Mouse (Mus musculus) heart, embryonic 15.5 days (tissue): ENCODE data around the gene Zfp932. TPM values are rescaled to one million over a fixed set of nuclear protein-coding genes. Genes with fewer than 3 reads are reported as not detected.
"Not testable (repeated sequence)": the region's sequence is repeated elsewhere in the genome, so short reads cannot be mapped to it uniquely, and the experiment has no call there.

Experiments
- ATAC-seq: fragments of 200-750 bp; cut with Nextera tagmentation; replicated peaks from 2 replicates; pipeline ENCODE4 v1.8.0; 2017; ENCODE audit warnings: low read depth, moderate TSS enrichment; ENCODE audit not compliant: insufficient number of reproducible peaks, insufficient read depth, low FRiP score
- H3K27ac ChIP-seq: fragments of 300-500 bp; sonication (generic); 2 replicates; pipeline ENCODE4 v1.5.1; 2015; ENCODE audit warnings: mild to moderate bottlenecking, inconsistent platforms
- H3K27me3 ChIP-seq: fragments of 300-500 bp; sonication (generic); 2 replicates; pipeline ENCODE4 v1.6.1; 2015; ENCODE audit warnings: inconsistent platforms
- H3K36me3 ChIP-seq: fragments of 300-500 bp; sonication (generic); 2 replicates; pipeline ENCODE4 v1.6.1; 2015; ENCODE audit warnings: mild to moderate bottlenecking, inconsistent platforms
- H3K4me1 ChIP-seq: fragments of 300-500 bp; sonication (generic); replicated peaks from 2 replicates; pipeline ENCODE4 v1.6.1; 2015; ENCODE audit warnings: inconsistent platforms
- H3K4me2 ChIP-seq: fragments of 300-500 bp; sonication (generic); 2 replicates; pipeline ENCODE4 v1.6.1; 2015; ENCODE audit warnings: inconsistent platforms, mild to moderate bottlenecking, moderate library complexity
- H3K4me3 ChIP-seq: fragments of 300-500 bp; sonication (generic); 2 replicates; pipeline ENCODE4 v1.5.1; 2015; ENCODE audit warnings: mild to moderate bottlenecking, inconsistent platforms
- H3K9ac ChIP-seq: fragments of 300-500 bp; sonication (generic); 2 replicates; pipeline ENCODE4 v1.6.1; 2015; ENCODE audit warnings: mild to moderate bottlenecking, inconsistent platforms
- H3K9me3 ChIP-seq: fragments of 300-500 bp; sonication (generic); replicated peaks from 2 replicates; pipeline ENCODE4 v1.6.1; 2016; ENCODE audit warnings: inconsistent platforms
- WGBS: fragments of 180-500 bp; shearing (Covaris S2); methylation state at CpG from one replicate; pipeline ENCODE4 v1.1.7; 2015; ENCODE audit warnings: mixed read lengths; 5-methylcytosine and 5-hydroxymethylcytosine counted together
- polyA plus RNA-seq: library from polyadenylated mRNA; unstranded; fragments of >200 nt; fragmentation: Nextera tagmentation; extraction: Ambion mirVana; gene quantifications from 2 replicates; pipeline ENCODE4 v1.2.1, GENCODE M21; 2015

Gene Zfp932
- 8.6 and 9.8 TPM in 2 replicates for polyA plus RNA-seq

DNA sequence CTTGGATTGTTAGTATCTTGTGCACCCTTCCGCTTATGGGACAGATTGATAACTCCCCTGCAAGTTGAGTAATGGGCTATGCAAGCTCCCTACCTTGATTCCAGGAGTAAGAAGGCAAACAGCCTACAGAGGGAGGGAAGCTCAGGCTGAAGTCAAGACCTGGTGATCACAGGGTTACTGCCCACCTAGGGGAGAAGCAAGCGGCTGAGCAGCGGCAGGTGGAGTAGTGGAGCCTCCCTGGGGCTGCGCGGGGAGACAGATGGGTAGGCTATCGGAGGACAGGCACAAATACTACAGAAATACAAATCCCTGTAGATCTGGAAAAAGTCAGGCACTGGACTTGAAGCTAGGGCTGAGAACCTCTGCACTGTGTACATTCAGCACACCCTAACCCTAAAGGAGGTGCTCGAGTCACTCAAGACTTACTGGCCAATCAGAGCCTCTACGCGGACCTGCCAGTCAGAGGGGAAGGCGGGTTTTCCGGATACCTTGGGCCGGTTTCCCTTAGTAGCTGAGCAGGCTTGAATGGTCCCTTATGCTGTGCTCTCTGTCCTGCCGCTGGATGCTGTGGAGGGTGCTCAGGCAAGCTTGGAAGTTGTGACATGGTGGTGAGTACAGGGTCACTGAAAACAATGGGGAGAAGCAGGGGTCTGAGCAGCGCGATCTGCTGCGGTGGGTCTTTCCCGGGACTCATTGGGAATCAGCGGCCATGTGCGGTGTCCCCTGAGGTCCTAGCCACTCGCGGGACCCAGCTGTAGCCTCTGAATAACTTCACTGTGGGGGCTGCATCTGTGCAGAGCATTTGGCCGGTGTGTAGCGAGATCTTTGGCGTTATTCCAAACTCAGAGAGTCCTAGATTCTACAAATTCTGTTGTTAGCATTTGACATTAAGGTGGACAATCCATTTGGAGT is at the start of gene Zfp932:
Zfp932 (plus strand) TSS at position 496 of the 912 bp plus-strand sequence.
- H3K27me3 ChIP-seq, H3K4me1 ChIP-seq, ATAC-seq, H3K4me3 ChIP-seq, H3K9ac ChIP-seq, H3K9me3 ChIP-seq, H3K36me3 ChIP-seq, H3K27ac ChIP-seq, H3K4me2 ChIP-seq: not testable (repeated sequence)
- no CpG with 5 or more reads among the region's 24 CpGs for WGBS

DNA sequence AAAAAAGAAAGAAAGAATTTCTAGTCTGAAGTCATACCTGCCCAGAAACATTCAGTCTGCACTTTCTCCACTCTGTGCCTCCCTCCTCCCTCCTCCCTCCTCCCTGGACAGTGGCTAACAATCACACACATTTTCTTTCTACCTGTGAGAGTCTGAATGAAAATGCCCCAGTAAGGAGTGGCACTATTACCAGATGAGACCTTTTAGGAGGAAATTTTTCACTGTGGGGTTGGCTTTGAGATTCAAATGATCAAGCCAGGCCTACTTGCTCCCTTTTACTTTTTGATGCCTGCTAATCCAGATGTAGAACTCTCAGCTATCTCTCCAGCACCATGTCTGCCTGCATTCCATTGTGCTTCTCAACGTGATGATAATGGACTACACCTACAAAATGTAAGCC is 46.0 kb upstream of the Zfp932 start:
- Histone ChIP-seq H3K9me3 (no peaks in the 10 kb centered on the region), H3K4me3 (no peak overlapping the region), H3K4me1 (no peaks in the 10 kb centered on the region), H3K27ac (no peak overlapping the region), H3K4me2 (no peak overlapping the region), H3K27me3 (no peaks in the 10 kb centered on the region), H3K9ac (no peak overlapping the region), H3K36me3 (no peaks in the 10 kb centered on the region)
- no CpG with 5 or more reads among the region's 1 CpGs for WGBS
- ATAC-seq: no peak

DNA sequence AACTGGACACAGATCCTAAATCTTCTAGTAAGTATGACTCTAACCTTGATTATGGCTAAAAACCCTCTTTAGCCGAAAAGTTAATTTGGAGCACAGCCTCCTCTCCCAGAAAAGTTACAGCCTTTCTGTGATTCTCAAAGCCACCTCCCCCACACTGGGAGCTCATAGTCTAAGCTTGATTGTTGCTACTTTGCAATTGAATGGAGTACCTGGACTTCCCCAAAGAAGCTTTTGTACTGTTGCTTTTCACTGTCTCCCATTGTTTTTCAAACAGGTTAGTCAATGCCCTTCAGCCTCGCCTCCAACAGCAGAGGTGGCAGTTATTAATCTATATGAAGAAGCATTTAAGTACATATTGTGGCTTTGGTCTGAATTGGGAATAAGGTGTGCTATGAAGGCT is 15.6 kb upstream of the Zfp932 start:
- not testable (repeated sequence) for H3K9ac ChIP-seq, H3K4me3 ChIP-seq, H3K4me1 ChIP-seq, H3K27ac ChIP-seq, H3K36me3 ChIP-seq, H3K9me3 ChIP-seq, H3K4me2 ChIP-seq, ATAC-seq, H3K27me3 ChIP-seq
- no CpG with 5 or more reads among the region's 2 CpGs for WGBS

DNA sequence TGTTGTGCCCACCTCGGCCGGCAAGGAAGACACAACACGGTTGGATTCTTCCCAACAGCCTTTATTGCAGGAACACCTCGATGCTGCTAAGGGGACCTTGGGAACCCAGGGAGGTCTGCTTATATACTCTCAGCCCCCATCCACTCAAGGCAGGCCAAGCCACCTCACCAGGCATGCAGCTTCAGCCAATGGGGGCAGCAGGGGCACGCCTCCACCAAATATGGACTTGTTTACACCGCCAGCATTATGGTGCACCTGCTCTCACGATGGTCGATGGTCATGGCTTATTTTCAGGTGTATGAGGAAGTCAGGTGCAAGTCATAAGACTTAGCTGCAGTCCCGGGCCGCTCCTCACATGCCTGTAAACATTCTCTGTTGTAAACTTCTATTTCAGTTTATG is 860 bp upstream of the Zfp932 start:
- H3K27ac ChIP-seq, H3K36me3 ChIP-seq, H3K4me3 ChIP-seq, ATAC-seq, H3K27me3 ChIP-seq, H3K4me2 ChIP-seq, H3K9me3 ChIP-seq, H3K4me1 ChIP-seq, H3K9ac ChIP-seq: not testable (repeated sequence)
- WGBS: no CpG with 5 or more reads among the region's 10 CpGs

DNA sequence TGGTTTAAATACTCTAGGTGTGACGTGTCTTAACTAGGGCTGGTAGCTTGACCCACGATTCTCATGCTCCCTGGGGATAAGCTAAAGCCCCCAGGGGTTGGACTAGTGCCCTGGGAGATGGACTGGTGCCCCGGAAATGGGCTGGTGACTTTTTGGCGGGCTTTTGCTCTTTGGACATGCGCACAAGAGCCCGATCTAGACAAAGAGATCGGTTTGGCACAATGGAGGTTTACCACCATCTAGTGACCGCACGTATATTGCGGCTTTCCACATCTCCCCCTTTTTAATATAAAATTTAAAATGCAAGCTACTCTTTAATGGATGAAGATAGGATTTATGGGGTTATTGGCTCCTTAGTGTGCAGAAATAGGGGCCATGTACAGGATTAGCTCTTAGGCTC is 19.5 kb downstream of the Zfp932 start:
- not testable (repeated sequence) for H3K9ac ChIP-seq, H3K27me3 ChIP-seq, H3K9me3 ChIP-seq, H3K36me3 ChIP-seq, H3K27ac ChIP-seq, ATAC-seq, H3K4me3 ChIP-seq, H3K4me2 ChIP-seq, H3K4me1 ChIP-seq
- 78% methylated on average over 10 of the region's 10 CpGs for WGBS

DNA sequence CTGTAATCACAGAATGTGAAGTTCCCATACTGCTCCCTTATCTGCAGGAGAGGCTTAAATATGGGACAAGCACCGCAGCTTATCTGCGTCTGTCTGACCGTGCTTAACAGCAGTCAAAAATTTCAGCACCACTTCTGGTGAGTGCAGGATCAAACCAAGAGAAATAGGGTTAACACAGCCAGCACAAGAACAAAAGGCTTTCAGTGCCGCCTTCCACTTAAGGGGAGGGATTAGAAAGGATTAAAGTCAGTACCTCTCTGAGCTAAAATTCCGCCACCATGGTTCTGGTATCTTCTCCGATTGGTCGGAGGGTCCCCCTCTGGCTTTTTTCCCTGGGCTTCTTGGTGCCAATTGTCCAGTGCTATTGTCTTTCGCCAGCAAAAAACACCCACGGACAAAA is 27.0 kb downstream of the Zfp932 start:
- ATAC-seq: no peak
- H3K4me1 ChIP-seq: no peaks in the 10 kb centered on the region
- peak overlapping the region; percentile 55 for H3K27ac ChIP-seq
- 0 out of 2 replicates have a peak overlapping the region, but pooled peaks have one; percentile 27 for H3K9ac ChIP-seq
- H3K9me3 ChIP-seq: no peaks in the 10 kb centered on the region
- WGBS: 18% methylated on average over 9 of the region's 9 CpGs
- peak overlapping the region; percentile 56 for H3K4me2 ChIP-seq
- peak overlapping the region; percentile 37 for H3K4me3 ChIP-seq
- no peaks in the 10 kb centered on the region for H3K36me3 ChIP-seq
- H3K27me3 ChIP-seq: no peaks in the 10 kb centered on the region

DNA sequence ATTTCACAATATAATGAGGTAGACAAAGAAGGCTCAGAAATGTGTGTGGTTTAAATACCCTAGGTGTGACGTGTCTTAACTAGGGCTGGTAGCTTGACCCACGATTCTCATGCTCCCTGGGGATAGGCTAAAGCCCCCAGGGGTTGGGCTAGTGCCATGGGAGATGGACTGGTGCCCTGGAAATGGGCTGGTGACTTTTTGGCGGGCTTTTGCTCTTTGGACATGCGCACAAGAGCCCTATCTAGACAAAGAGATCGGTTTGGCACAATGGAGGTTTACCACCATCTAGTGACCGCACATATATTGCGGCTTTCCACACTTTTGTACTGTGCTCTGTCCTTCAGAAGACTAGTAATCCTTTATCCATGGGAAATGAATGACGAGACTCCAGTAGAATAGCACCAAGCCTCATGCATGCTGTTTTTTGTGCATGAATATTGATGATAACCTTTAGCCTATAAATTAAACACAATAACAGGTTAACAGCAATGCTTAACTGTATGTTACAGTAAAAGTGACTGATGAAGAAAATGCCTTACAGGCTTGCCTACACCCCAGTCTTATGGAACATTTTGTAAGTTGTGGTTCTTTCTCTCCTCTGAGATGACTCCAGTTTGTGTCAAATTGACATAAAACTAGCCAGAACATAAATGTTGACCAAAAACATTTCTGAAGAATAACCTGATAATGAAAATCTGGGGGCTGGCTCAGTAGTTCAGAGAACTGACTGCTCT is 27.5 kb downstream of the Zfp932 start:
- H3K4me1 ChIP-seq, H3K27me3 ChIP-seq, H3K9me3 ChIP-seq, H3K36me3 ChIP-seq: not testable (repeated sequence)
- ATAC-seq: 0 out of 2 replicates have a peak, but pooled peaks have one; percentile 43
- 38% methylated on average over 8 of the region's 8 CpGs for WGBS
- Histone ChIP-seq H3K4me3 (peak overlapping the region; percentile 37), H3K4me2 (peak overlapping the region; percentile 56), H3K9ac (0 out of 2 replicates have a peak overlapping the region, but pooled peaks have one; percentile 27), H3K27ac (peak overlapping the region; percentile 55)

DNA sequence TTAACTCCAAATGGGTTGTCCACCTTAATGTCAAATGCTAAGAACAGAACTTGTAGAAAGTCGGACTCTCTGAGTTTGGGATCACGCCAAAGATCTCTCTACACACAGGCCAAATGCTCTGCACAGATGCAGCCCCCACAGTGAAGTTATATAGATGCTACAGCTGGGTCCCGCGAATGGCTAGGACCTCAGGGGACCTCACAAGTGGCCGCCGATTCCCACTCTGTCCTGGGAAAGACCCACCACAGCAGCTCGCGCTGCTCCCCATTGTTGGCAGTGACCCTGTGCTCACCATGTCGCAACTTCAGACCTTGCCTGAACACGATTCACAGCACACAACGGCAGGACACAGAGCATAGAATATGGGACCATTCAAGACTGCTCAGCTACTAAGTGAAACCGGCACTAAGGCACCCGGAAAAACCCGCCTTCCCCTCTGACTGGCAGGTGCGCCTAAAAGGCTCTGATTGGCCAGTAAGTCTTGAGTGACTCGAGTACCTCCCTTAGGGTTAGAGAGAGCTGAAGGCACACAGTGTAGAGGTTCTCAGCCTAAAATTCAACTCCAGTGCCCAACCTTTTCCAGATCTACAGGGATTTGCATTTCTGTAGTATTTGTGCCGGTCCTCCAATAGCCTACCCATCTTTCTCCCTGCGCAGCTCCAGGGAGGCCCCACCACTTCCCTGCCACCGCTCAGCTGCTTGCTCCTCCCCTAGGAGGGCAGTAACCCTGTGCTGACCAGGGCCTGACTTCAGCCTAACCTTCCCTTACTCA is 61.5 kb downstream of the Zfp932 start:
- peak; percentile 94 for ATAC-seq
- no peaks in the 10 kb centered on the region for H3K27me3 ChIP-seq
- peak overlapping the region; percentile 74 for H3K4me3 ChIP-seq
- H3K9me3 ChIP-seq: no peaks in the 10 kb centered on the region
- peak overlapping the region; percentile 71 for H3K9ac ChIP-seq
- no peaks in the 10 kb centered on the region for H3K4me1 ChIP-seq
- H3K27ac ChIP-seq: peak overlapping the region; percentile 60
- peak overlapping the region; percentile 69 for H3K4me2 ChIP-seq
- H3K36me3 ChIP-seq: no peaks in the 10 kb centered on the region
- WGBS: 2% methylated on average over 19 of the region's 19 CpGs

Other genes starting within 250 kb of the Zfp932 start
- gene 4930522L14Rik, start 244.6 kb upstream of the Zfp932 start, polyA plus RNA-seq: 3.8 and 4.2 TPM in 2 replicates
- gene Gm15446, start 73.1 kb upstream of the Zfp932 start, polyA plus RNA-seq: 0.19 and 0.47 TPM in 2 replicates
- 1.00 and 2.9 TPM in 2 replicates for gene Gm17655, start 76.0 kb downstream of the Zfp932 start, polyA plus RNA-seq
- 0.16 and 0.87 TPM in 2 replicates for gene Gm35315, start 97.9 kb downstream of the Zfp932 start, polyA plus RNA-seq
- gene Plcxd1, start 103.4 kb downstream of the Zfp932 start, polyA plus RNA-seq: 0.55 and 1.1 TPM in 2 replicates
- gene Gtpbp6, start 111.7 kb downstream of the Zfp932 start, polyA plus RNA-seq: 18.6 and 25.0 TPM in 2 replicates
- 2.9 and 3.2 TPM in 2 replicates for gene Zfp605, start 113.6 kb downstream of the Zfp932 start, polyA plus RNA-seq
- 25.9 and 30.2 TPM in 2 replicates for gene Chfr, start 139.3 kb downstream of the Zfp932 start, polyA plus RNA-seq
- gene Golga3, start 180.2 kb downstream of the Zfp932 start, polyA plus RNA-seq: 13.4 and 18.6 TPM in 2 replicates
- 16.8 and 19.9 TPM in 2 replicates for gene Ankle2, start 234.5 kb downstream of the Zfp932 start, polyA plus RNA-seq